Mouse (Mus musculus) embryonic fibroblast, embryonic 13.5 days (primary cell): ENCODE data around the gene Nup88.

Experiments used
- CTCF ChIP-seq: IDR thresholded peaks from 2 replicates; pipeline ENCODE4 v1.5.1; 2011; ENCODE audit warnings: mild to moderate bottlenecking, control low read depth, low read length, moderate library complexity, borderline replicate concordance; ENCODE audit not compliant: insufficient read depth
- POLR2A ChIP-seq: IDR thresholded peaks from 2 replicates; pipeline ENCODE4 v1.6.1; 2011; ENCODE audit warnings: low read depth, mild to moderate bottlenecking, control low read depth, low read length, moderate library complexity

GRCm38 (mm10) chr11:71008321-71008720 lies 38.5 kb upstream of the Nup88 start:
- TF ChIP-seq CTCF (no peak), POLR2A (no peak)
